Mouse (Mus musculus) liver, adult 10 weeks (tissue): ENCODE data around the gene Gm21663. TPM values are rescaled to one million over a fixed set of nuclear protein-coding genes. Genes with fewer than 3 reads are reported as not detected.

ENCODE experiments used
- polyA plus RNA-seq: library from polyadenylated mRNA; stranded (reverse); fragments of 350-450 nt; fragmentation: Illumina TruSeq; extraction: RNeasy Lipid Tissue Mini Kit (QIAGEN cat#74804); gene quantifications from one replicate; pipeline ENCODE4 v1.2.3, GENCODE M21; 2014; ENCODE audit warnings: low read depth, low replicate concordance

Gene Gm21663
- polyA plus RNA-seq, result not detected

DNA sequence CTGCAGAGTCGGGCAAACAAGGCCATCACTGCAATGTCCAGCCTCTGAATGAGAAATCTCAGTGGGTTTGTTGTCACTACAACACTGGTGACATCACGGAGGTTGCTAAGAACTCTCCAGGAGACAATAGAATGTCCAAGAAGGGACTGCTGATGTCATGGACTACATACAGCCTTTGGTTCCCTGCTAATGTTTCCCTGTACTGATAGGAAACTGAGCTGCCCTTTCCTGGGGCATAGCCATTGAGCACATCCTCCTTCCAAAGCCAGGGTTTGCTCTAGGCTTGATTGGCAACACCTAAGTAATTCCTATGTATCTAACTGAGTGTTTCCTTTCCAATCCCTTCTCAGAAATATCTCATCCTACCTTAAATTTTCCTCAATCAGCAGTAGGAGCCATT lies at the start of gene Gm21663:
Gene Gm21663 (minus strand): TSS at position 101 of the 400 bp plus-strand sequence.

GRCm38 (mm10) chr5:25988550-25988949 lies 46.4 kb upstream of the Gm21663 start, which contains the start of gene Gm21698:
Gene Gm21698 (minus strand): TSS chr5:25988650.

DNA sequence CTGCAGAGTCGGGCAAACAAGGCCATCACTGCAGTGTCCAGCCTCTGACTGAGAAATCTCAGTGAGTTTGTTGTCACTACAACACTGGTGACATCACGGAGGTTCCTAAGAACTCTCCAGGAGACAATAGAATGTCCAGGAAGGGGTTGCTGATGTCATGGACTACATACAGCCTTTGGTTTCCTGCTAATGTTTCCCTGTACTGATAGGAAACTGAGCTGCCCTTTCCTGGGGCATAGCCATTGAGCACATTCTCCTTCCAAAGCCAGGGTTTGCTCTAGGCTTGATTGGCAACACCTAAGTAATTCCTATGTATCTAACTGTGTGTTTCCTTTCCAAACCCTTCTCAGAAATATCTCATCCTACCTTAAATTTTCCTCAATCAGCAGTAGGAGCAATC lies 30.4 kb upstream of the Gm21663 start, which contains the start of gene Gm21680:
Gene Gm21680 (minus strand): TSS at position 101 of the 400 bp plus-strand sequence.

DNA sequence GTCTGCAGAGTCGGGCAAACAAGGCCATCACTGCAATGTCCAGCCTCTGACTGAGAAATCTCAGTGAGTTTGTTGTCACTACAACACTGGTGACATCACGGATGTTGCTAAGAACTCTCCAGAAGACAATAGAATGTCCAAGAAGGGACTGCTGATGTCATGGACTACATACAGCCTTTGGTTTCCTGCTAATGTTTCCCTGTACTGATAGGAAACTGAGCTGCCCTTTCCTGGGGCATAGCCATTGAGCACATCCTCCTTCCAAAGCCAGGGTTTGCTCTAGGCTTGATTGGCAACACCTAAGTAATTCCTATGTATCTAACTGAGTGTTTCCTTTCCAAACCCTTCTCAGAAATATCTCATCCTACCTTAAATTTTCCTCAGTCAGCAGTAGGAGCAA lies 12.1 kb upstream of the Gm21663 start, which contains the start of gene Gm21671:
Gene Gm21671 (minus strand): TSS at position 101 of the 400 bp plus-strand sequence.

Other genes starting within 250 kb of the Gm21663 start
- 1.1 TPM for gene Xrcc2, start 236.6 kb downstream of the Gm21663 start, polyA plus RNA-seq
- gene Actr3b, start 182.4 kb downstream of the Gm21663 start, polyA plus RNA-seq, result 0.24 TPM
- not detected for gene Gm21671, start 12.0 kb upstream of the Gm21663 start, polyA plus RNA-seq
- gene Gm21680, start 30.3 kb upstream of the Gm21663 start, polyA plus RNA-seq, result not detected
- gene Gm21698, start 46.3 kb upstream of the Gm21663 start, polyA plus RNA-seq, result not detected
- gene Gm1979, start 62.4 kb upstream of the Gm21663 start, polyA plus RNA-seq, result not detected
- gene Gm5862, start 80.5 kb upstream of the Gm21663 start, polyA plus RNA-seq, result not detected
- not detected for gene Speer4a, start 97.2 kb upstream of the Gm21663 start, polyA plus RNA-seq
- not detected for gene Gm7347, start 116.2 kb upstream of the Gm21663 start, polyA plus RNA-seq
- gene Gm10471, start 146.9 kb upstream of the Gm21663 start, polyA plus RNA-seq, result not detected
- gene 5031410I06Rik, start 163.0 kb upstream of the Gm21663 start, polyA plus RNA-seq, result not detected
- not detected for gene Gm10220, start 179.0 kb upstream of the Gm21663 start, polyA plus RNA-seq